Mouse (Mus musculus): ENCODE measurements at regions not wholly inside any gene's neighbourhood (a gene's known extent, or its start where the extent isn't known, plus 50 kb on each side); places are given as distances from the start of the nearest gene placed in this dataset.

DNA sequence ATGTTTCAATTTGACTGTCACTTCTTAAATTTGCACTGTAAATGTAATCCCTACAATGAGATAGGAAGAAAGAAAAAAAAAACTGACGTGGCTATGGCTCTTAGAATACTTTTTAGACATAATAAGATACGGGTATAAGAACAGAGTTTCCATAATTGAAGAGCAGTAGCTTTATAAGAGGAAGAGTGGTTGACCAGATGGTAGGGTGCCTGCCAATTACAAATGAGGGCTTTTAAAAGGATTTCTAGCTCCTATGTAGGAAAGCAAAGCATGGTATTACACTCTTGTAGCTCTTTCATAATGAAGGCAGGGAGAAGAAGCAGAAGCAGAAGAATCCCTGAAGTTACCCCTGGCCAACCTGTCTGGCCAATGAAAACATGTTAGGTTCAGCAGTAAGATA is 239.7 kb upstream of the Car10 start:
- no peak for DNase-seq (ENCODE audit: low spot score)

DNA sequence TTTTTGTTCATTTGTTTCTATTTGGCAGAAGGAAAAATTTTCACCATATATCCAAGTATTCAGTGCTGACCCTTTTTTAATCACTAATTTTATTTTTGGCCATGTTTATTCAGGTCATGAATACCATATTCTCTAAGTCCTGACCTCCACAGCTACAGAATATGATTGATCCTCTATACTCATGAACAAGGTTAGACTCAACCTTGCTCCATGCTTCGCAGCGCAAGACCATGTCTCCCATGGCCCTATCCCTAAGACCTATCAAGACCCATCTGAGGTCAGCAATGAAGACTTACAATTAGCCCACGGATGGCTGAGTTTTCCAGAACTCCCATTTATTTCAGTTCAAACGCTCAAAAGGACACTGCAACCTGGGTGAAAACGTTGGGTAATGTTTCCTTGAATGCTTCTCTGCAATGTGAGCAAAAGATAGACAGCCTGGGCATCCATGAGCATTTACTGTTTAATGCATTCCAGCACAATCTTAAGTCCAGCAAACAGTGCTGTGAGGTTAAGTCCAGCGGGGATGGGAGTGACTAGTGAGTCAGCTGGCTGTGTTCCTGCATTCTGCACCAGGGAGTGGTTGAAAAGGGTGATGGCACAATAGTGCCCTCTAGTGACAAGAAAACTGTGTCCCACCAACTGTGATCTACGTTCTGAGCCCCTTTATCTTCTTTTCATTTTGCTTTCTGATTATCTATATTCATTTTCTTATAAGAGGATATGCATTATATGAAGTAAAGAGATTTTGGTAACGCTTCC is 208.0 kb upstream of the Car10 start:
- peak; percentile 49 for DNase-seq (ENCODE audit: low spot score)

DNA sequence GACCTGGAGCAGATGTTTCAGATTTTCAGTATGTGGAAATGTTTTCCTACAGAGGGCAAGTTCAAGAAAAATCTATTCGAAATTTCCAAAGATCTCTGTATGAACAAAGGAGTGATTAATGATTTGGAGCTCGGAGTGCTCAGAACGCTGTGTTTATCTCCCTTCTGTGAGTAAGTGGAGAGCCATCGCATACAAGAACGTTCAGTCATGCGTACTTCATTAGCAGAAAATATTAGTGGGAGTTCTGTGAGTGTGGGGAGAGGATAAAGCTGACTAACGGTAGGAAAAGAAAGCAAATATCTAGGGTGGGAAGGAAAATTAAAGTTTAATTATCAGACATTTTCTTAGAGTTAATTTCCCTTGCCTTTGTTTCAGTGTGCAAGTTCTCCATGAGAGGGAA is 198.5 kb upstream of the Car10 start:
- no peak for DNase-seq (ENCODE audit: low spot score)

Data from urinary bladder, postnatal 25 days (tissue).